Mouse (Mus musculus): Measurements from ENCODE around the gene Slc25a21. TPM values are rescaled to one million over a fixed set of nuclear protein-coding genes. Genes with fewer than 3 reads are reported as not detected.

Slc25a21 gene
- polyA plus RNA-seq, 1 experiment, result 0.77 TPM

DNA sequence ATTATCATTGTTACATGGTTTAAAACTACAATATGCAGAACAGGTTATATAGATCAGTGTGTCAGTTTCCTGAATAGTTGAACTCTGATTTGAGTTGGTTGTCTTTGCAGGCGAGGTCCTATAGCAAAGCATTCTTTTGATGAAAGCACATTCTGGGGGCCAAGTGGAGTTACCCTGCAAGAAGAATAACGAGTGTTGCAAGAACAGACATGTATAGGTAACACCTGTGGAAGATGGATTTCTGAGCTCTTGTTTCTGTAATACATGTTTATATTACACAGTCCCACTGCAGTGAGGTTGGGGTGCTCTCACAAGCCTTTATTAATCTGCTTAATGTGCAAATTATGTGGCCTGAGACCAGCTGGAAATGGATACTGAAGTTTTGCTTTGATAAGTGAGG, 375.1 kb downstream of the Slc25a21 start:
- H3K27ac ChIP-seq (ENCODE audit: insufficient read depth, low read length), result no peak overlapping the region
- H3K4me3 ChIP-seq (ENCODE audit: insufficient read depth, low read length), result no peak overlapping the region
- H3K4me1 ChIP-seq (ENCODE audit: control insufficient read depth, insufficient read depth, low read length), result no peaks in the 10 kb centered on the region
- no peak for TF ChIP-seq CTCF (IDR thresholded peaks at IDR 0.05; ENCODE audit: extremely low read depth, insufficient read depth, low read length)
- no peak for TF ChIP-seq POLR2A (IDR thresholded peaks at IDR 0.05; ENCODE audit: extremely low read depth, insufficient read depth, low read length)

DNA sequence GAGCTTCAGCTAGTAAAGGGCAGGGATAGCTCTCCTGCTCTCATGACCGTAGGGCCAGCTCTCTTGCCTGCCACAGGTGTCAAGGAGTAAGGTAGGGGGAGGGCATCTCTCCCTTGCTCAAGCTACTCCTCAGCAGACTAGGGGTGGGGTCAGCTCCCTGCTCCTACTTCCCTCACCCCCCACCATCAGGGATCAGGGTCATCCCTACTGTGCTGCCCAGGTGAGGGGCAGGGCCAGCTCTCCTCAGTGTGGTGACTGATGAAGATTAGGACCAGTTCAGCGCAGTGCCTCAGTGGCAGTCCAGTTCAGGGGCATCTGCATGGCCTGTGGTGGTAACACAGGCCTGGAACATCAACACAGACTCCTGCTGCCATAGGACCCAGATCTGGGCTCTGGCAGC, 376.7 kb downstream of the Slc25a21 start:
- Histone ChIP-seq H3K27ac (ENCODE audit: insufficient read depth, low read length) (no peak overlapping the region), H3K4me1 (ENCODE audit: control insufficient read depth, insufficient read depth, low read length) (no peaks in the 10 kb centered on the region), H3K4me3 (ENCODE audit: insufficient read depth, low read length) (no peak overlapping the region)
- TF ChIP-seq POLR2A (IDR thresholded peaks at IDR 0.05; ENCODE audit: extremely low read depth, insufficient read depth, low read length), result no peak
- TF ChIP-seq CTCF (IDR thresholded peaks at IDR 0.05; ENCODE audit: extremely low read depth, insufficient read depth, low read length), result no peak

DNA sequence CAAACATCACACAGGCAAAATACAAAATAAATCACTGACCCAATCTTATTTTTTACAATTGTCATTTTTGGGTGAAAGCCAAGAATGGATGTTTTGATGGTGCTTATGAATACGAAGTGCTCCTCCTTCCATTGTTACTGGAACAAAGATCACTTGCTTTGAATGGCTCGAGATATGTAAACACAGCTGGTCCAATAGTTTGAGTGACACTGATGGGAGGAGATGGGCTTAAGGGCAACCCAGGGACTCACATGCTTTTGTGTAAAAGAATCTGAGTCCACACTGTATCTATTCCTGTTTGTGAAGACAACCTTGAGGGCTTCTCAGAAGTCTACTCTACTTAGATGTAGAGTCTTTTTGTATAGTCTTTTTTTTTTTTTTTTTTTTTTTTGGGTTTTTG, 389.8 kb downstream of the Slc25a21 start:
- TF ChIP-seq POLR2A (IDR thresholded peaks at IDR 0.05; ENCODE audit: extremely low read depth, insufficient read depth, low read length), result no peak
- TF ChIP-seq CTCF (IDR thresholded peaks at IDR 0.05; ENCODE audit: extremely low read depth, insufficient read depth, low read length), result no peak

DNA sequence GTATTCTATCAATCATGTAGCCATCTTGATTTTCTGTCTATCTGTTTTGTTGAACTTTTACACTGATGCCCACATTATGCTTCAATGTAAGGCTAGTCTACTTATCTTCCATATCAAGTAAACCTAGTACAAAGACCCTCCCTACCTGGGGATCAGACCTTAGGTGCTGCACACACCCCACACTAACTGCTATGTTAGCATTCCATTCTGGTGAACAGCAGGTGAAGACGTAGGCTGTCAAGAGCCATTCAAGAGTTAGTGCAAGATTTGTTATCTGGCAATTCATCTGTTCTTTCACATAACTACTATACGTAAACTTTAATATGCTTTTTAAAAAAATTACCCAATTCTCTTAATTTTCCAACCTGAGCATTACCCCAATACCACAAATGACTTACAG, 390.2 kb downstream of the Slc25a21 start:
- no peak overlapping the region for H3K27ac ChIP-seq (ENCODE audit: insufficient read depth, low read length)
- H3K4me3 ChIP-seq (ENCODE audit: insufficient read depth, low read length), result no peak overlapping the region
- H3K4me1 ChIP-seq (ENCODE audit: control insufficient read depth, insufficient read depth, low read length), result no peaks in the 10 kb centered on the region
- TF ChIP-seq CTCF (IDR thresholded peaks at IDR 0.05; ENCODE audit: extremely low read depth, insufficient read depth, low read length), result no peak
- no peak for TF ChIP-seq POLR2A (IDR thresholded peaks at IDR 0.05; ENCODE audit: extremely low read depth, insufficient read depth, low read length)

More for the DNA sequence above, 389.8 kb downstream of the Slc25a21 start:
- H3K4me3 ChIP-seq (ENCODE audit: insufficient read depth, low read length), result no peak overlapping the region
- no peak overlapping the region for H3K27ac ChIP-seq (ENCODE audit: insufficient read depth, low read length)
- H3K4me1 ChIP-seq (ENCODE audit: control insufficient read depth, insufficient read depth, low read length), result no peaks in the 10 kb centered on the region

GRCm38 (mm10) chr12:56804487-56804886, 392.8 kb downstream of the Slc25a21 start:
- Histone ChIP-seq H3K4me1 (ENCODE audit: control insufficient read depth, insufficient read depth, low read length) (no peaks in the 10 kb centered on the region), H3K27ac (ENCODE audit: insufficient read depth, low read length) (no peak overlapping the region), H3K4me3 (ENCODE audit: insufficient read depth, low read length) (no peak overlapping the region)
- TF ChIP-seq POLR2A (IDR thresholded peaks at IDR 0.05; ENCODE audit: extremely low read depth, insufficient read depth, low read length), result no peak
- TF ChIP-seq CTCF (IDR thresholded peaks at IDR 0.05; ENCODE audit: extremely low read depth, insufficient read depth, low read length), result no peak

DNA sequence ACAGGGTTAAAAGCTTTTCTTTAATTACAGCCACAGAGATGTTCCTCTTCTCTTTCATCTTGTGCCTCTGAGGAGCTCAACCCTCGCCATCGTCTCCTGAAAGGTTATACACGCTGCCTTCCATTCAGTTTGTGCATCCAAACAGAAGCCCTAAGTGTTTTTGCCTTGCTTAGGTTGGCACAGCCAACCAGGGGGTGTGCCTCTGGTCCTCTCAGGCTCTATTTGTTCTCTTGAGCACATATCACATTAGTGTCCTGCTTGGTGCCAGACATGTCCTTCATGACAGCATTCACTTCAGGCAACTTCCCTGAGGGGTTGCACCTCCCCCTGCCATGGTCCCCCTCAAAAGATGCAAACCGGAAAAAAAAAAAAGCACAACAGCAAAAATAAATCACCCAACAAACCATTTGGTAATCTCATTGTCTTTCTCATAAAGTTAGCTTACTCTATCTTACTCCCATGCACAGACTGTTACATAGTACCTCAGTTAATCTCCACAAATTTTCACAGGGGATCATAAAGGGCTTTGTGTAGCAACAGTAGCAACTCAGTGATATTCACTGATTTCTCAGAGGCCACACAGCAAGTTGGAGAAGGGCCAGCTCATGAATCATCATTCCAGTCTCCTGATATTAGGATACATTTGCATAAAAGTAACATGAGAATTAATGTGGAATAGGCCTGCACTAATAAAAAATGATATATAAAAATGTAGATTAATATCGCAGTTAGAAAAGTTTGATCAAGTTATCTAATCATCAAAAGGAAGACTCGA, 398.4 kb downstream of the Slc25a21 start:
- no peak overlapping the region for H3K27ac ChIP-seq (ENCODE audit: insufficient read depth, low read length)
- no peak for TF ChIP-seq CTCF (IDR thresholded peaks at IDR 0.05; ENCODE audit: extremely low read depth, insufficient read depth, low read length)
- no peak overlapping the region for H3K4me3 ChIP-seq (ENCODE audit: insufficient read depth, low read length)
- no peaks in the 10 kb centered on the region for H3K4me1 ChIP-seq (ENCODE audit: control insufficient read depth, insufficient read depth, low read length)

DNA sequence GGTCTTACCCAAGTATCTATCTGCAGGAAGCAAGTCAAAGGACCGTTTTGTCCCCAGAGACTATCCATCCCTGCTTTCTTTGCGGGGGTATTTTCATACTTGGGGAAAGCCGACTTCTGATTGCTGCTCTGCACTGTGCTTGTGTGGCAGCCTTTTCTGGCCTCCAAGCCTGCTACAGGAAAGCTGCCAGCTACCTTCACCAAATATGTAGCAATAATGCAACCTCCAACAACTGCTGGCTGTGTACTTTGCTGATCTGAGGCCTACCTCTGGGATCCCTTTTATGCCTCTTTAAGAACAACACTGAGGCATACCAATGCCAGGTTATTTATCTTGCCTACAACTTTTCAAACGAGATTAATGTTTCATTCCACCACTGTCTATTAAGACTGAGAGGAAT, 408.0 kb downstream of the Slc25a21 start:
- Histone ChIP-seq H3K27ac (ENCODE audit: insufficient read depth, low read length) (no peak overlapping the region), H3K4me1 (ENCODE audit: control insufficient read depth, insufficient read depth, low read length) (no peaks in the 10 kb centered on the region), H3K4me3 (ENCODE audit: insufficient read depth, low read length) (no peak overlapping the region)
- TF ChIP-seq CTCF (IDR thresholded peaks at IDR 0.05; ENCODE audit: extremely low read depth, insufficient read depth, low read length), result no peak
- no peak for TF ChIP-seq POLR2A (IDR thresholded peaks at IDR 0.05; ENCODE audit: extremely low read depth, insufficient read depth, low read length)

GRCm38 (mm10) chr12:56785250-56785649, 412.0 kb downstream of the Slc25a21 start:
- Histone ChIP-seq H3K4me3 (ENCODE audit: insufficient read depth, low read length) (no peak overlapping the region), H3K4me1 (ENCODE audit: control insufficient read depth, insufficient read depth, low read length) (no peaks in the 10 kb centered on the region), H3K27ac (ENCODE audit: insufficient read depth, low read length) (no peak overlapping the region)
- TF ChIP-seq POLR2A (IDR thresholded peaks at IDR 0.05; ENCODE audit: extremely low read depth, insufficient read depth, low read length) (no peak), CTCF (IDR thresholded peaks at IDR 0.05; ENCODE audit: extremely low read depth, insufficient read depth, low read length) (no peak)

DNA sequence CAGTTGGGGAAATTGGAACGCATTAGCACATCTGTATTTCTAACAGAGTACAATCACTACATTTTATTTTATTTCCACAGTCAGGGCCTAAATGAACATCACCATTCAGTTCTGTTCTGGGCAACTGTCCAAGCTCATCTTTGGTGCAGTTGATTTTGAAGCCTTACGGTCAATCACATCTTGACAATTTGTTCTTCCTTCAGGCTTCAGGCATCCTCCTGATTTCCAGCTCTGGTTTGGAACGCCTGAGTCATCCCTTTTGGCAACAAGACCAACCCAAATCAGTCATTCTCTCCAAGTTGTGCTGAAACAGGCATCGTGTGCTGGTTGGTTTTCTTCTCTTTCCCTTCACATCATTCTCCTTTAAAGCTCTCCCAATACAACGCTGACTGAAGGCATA, 416.1 kb downstream of the Slc25a21 start:
- TF ChIP-seq CTCF (IDR thresholded peaks at IDR 0.05; ENCODE audit: extremely low read depth, insufficient read depth, low read length) (no peak), POLR2A (IDR thresholded peaks at IDR 0.05; ENCODE audit: extremely low read depth, insufficient read depth, low read length) (no peak)
- no peak overlapping the region for H3K27ac ChIP-seq (ENCODE audit: insufficient read depth, low read length)
- H3K4me1 ChIP-seq (ENCODE audit: control insufficient read depth, insufficient read depth, low read length), result no peaks in the 10 kb centered on the region
- no peak overlapping the region for H3K4me3 ChIP-seq (ENCODE audit: insufficient read depth, low read length)

DNA sequence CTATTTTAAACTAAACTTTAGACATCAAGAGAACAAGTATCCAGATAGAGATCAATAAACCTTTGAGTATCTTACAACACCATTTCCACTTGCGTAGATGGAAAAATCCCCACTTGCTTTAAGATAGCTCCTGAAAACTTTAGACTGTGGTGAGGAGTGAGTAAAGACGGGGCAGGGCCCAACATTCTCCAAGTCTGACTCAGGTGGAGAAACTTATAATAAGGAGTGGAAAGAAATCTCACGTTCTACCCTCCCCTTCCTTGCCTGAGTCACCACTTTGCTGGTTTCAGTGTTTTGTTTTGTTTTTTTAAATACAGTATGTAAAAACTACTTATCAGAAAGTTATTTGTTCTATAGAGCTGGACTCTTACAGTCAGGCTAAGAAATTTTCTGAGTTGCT, 417.7 kb downstream of the Slc25a21 start:
- no peaks in the 10 kb centered on the region for H3K4me1 ChIP-seq (ENCODE audit: control insufficient read depth, insufficient read depth, low read length)
- TF ChIP-seq POLR2A (IDR thresholded peaks at IDR 0.05; ENCODE audit: extremely low read depth, insufficient read depth, low read length), result no peak
- TF ChIP-seq CTCF (IDR thresholded peaks at IDR 0.05; ENCODE audit: extremely low read depth, insufficient read depth, low read length), result no peak
- H3K4me3 ChIP-seq (ENCODE audit: insufficient read depth, low read length), result no peak overlapping the region
- H3K27ac ChIP-seq (ENCODE audit: insufficient read depth, low read length), result no peak overlapping the region
